Comparison of ENCODE assay signal across 11 mouse cellular contexts in genomic region chr6:113468512-113468911, GRCm38 (mm10). TPM values are rescaled to one million over a fixed set of nuclear protein-coding genes. Genes with fewer than 3 reads are reported as not detected.
DNase-seq lines count a peak whose midpoint lies in the region; ATAC-seq and TF ChIP-seq lines count a peak whose summit lies in the region.
"Had no signal": no experiment of that assay in that cellular context is flagged by ENCODE, and none has a peak within 500 bp of the region (broad histone marks: within the 10 kb centered on the region; RNA-seq: fewer than 3 reads in every experiment).

No protein-coding gene starts in this region.

- 0 out of 2 replicates have a peak, but pooled peaks have one; percentile 5 for ATAC-seq in cerebellum, adult (ENCODE audit: insufficient number of reproducible peaks, low FRiP score, low TSS enrichment)
- ATAC-seq in liver, embryonic 13.5 days (ENCODE audit: low read depth) = no peak
- ATAC-seq in liver, postnatal 0 days = no peak
- ATAC-seq in forebrain, embryonic 14.5 days = 0 out of 2 replicates have a peak, but pooled peaks have one; percentile 4

- DNase-seq in cerebellum, postnatal 25 days = no peak
- DNase-seq in liver, embryonic 13.5 days = no peak
- DNase-seq in liver, postnatal 0 days = no peak
- no peak for DNase-seq in forebrain, embryonic 14.5 days (ENCODE audit: low spot score)
- DNase-seq in layer of hippocampus, postnatal 14 days (ENCODE audit: low spot score in 2 of 2) = no peak
- DNase-seq in left cerebral cortex, adult 18-20 months (ENCODE audit: low spot score in 2 of 2) = no peak

- no peak overlapping the region for H3K4me3 ChIP-seq in liver, embryonic 13.5 days (replicated peaks)
- no peak overlapping the region for H3K4me3 ChIP-seq in liver, postnatal 0 days (ENCODE audit: low read depth, low read length)
- H3K4me3 ChIP-seq in forebrain, embryonic 14.5 days (ENCODE audit: low read depth, low read length) = no peak overlapping the region
- peak overlapping the region; percentile 92 for H3K4me3 ChIP-seq in megakaryocyte, embryonic 14.5 days (replicated peaks)

- H3K27me3 ChIP-seq in liver, embryonic 13.5 days = peaks cover 28% of the 10 kb centered on the region
- 0 out of 2 replicates have a peak, but pooled peaks cover 6% of the 10 kb centered on the region for H3K27me3 ChIP-seq in liver, postnatal 0 days (ENCODE audit: insufficient read depth, low read length)
- peaks cover 14% of the 10 kb centered on the region; the same call in 1 of the 2 replicates for H3K27me3 ChIP-seq in forebrain, embryonic 14.5 days (replicated peaks; ENCODE audit: control insufficient read depth, insufficient read depth, low read length)
- H3K27me3 ChIP-seq in megakaryocyte, embryonic 14.5 days (replicated peaks) = peaks cover 66% of the 10 kb centered on the region

- WGBS in liver, embryonic 13.5 days (ENCODE audit: insufficient replicate concordance) = 60% methylated on average over 3 of the region's 3 CpGs
- 58% methylated on average over 3 of the region's 3 CpGs for WGBS in liver, postnatal 0 days (ENCODE audit: insufficient replicate concordance)
- WGBS in forebrain, embryonic 14.5 days = 69% methylated on average over 3 of the region's 3 CpGs

- H3K4me1 ChIP-seq in liver, embryonic 13.5 days (replicated peaks) = peaks cover 28% of the 10 kb centered on the region
- peaks cover 15% of the 10 kb centered on the region for H3K4me1 ChIP-seq in liver, postnatal 0 days (ENCODE audit: insufficient read depth)
- H3K4me1 ChIP-seq in forebrain, embryonic 14.5 days (ENCODE audit: control insufficient read depth, insufficient read depth, low read length) = no peaks in the 10 kb centered on the region
- peaks cover 36% of the 10 kb centered on the region for H3K4me1 ChIP-seq in megakaryocyte, embryonic 14.5 days

- no peak for TF ChIP-seq EP300 in liver, postnatal 0 days (IDR thresholded peaks at IDR 0.05; ENCODE audit: low read depth)

- H3K9me3 ChIP-seq in liver, embryonic 13.5 days (replicated peaks) = no peaks in the 10 kb centered on the region
- no peaks in the 10 kb centered on the region for H3K9me3 ChIP-seq in liver, postnatal 0 days (ENCODE audit: low read length)
- H3K9me3 ChIP-seq in forebrain, embryonic 14.5 days (replicated peaks; ENCODE audit: control insufficient read depth, low read length) = no peaks in the 10 kb centered on the region
- no peaks in the 10 kb centered on the region for H3K9me3 ChIP-seq in megakaryocyte, embryonic 14.5 days
- H3K9me3 ChIP-seq: lung, embryonic 15.5 days had no signal

- no peak overlapping the region for H3K27ac ChIP-seq in liver, embryonic 13.5 days
- no peak overlapping the region for H3K27ac ChIP-seq in liver, postnatal 0 days (ENCODE audit: low read depth)
- no peak overlapping the region for H3K27ac ChIP-seq in forebrain, embryonic 14.5 days (ENCODE audit: low read depth, low read length)
- H3K27ac ChIP-seq: lung, embryonic 15.5 days had no signal

- H3K36me3 ChIP-seq in liver, embryonic 13.5 days = no peaks in the 10 kb centered on the region
- H3K36me3 ChIP-seq in liver, postnatal 0 days (replicated peaks; ENCODE audit: insufficient read depth, low read length) = no peaks in the 10 kb centered on the region
- H3K36me3 ChIP-seq in forebrain, embryonic 14.5 days (ENCODE audit: control insufficient read depth, insufficient read depth, low read length) = no peaks in the 10 kb centered on the region
- no peaks in the 10 kb centered on the region for H3K36me3 ChIP-seq in megakaryocyte, embryonic 14.5 days (replicated peaks; ENCODE audit: low read length)
- H3K36me3 ChIP-seq: lung, embryonic 15.5 days had no signal

- TF ChIP-seq CTCF in liver, postnatal 0 days (IDR thresholded peaks at IDR 0.05; ENCODE audit: low read depth) = no peak

- H3K9ac ChIP-seq in liver, embryonic 13.5 days = no peak overlapping the region
- no peak overlapping the region for H3K9ac ChIP-seq in liver, postnatal 0 days (replicated peaks)
- H3K9ac ChIP-seq in forebrain, embryonic 14.5 days (ENCODE audit: low read length) = no peak overlapping the region; the same call in 1 of the 2 replicates

- H3K4me2 ChIP-seq in liver, embryonic 13.5 days = 0 out of 2 replicates have a peak overlapping the region, but pooled peaks have one; percentile 70
- H3K4me2 ChIP-seq in liver, postnatal 0 days (ENCODE audit: low read depth, low read length) = no peak overlapping the region
- no peak overlapping the region for H3K4me2 ChIP-seq in forebrain, embryonic 14.5 days (ENCODE audit: low read length)

RNA-seq across cellular contexts. Expression of gene Il17rc, which starts 2.7 kb away (rescaled TPM):
- 5.3 and 6.2 TPM in 2 replicates for polyA plus RNA-seq in liver, embryonic 13.5 days (2015; fragmentation: Nextera tagmentation; extraction: Ambion mirVana)
- polyA plus RNA-seq in liver, postnatal 0 days (2015; fragmentation: Nextera tagmentation; extraction: Ambion mirVana) = 12.9 and 13.1 TPM in 2 replicates
- polyA plus RNA-seq in forebrain, embryonic 14.5 days (2014; fragmentation: Nextera tagmentation; extraction: Ambion mirVana) = 1.3 and 2.0 TPM in 2 replicates
- polyA plus RNA-seq in megakaryocyte, embryonic 14.5 days (2012; ENCODE audit: insufficient read depth, low replicate concordance) = 0.25 TPM in 1 of 2 replicates, not detected in the other
- 1 to 10 TPM; 3.4 to 3.8 TPM for total RNA-seq in layer of hippocampus, postnatal 14 days (2021)
- 1 to 10 TPM; 4.9 to 8.2 TPM for total RNA-seq in left cerebral cortex, adult 18-20 months (2021)

RNA-seq across cellular contexts. Expression of gene Il17re, which starts 10.2 kb away (rescaled TPM):
- 0.16 and 0.20 TPM in 2 replicates for polyA plus RNA-seq in liver, embryonic 13.5 days (2015; fragmentation: Nextera tagmentation; extraction: Ambion mirVana)
- polyA plus RNA-seq in liver, postnatal 0 days (2015; fragmentation: Nextera tagmentation; extraction: Ambion mirVana) = 0.26 and 0.49 TPM in 2 replicates
- polyA plus RNA-seq in forebrain, embryonic 14.5 days (2014; fragmentation: Nextera tagmentation; extraction: Ambion mirVana) = not detected in 2 replicates
- polyA plus RNA-seq in megakaryocyte, embryonic 14.5 days (2012; ENCODE audit: insufficient read depth, low replicate concordance) = 1.0 TPM in 1 of 2 replicates, not detected in the other
- under 1 TPM; 0.36 to 0.81 TPM for total RNA-seq in layer of hippocampus, postnatal 14 days (2021)
- total RNA-seq in left cerebral cortex, adult 18-20 months (2021) = under 1 TPM; 0.28 to 0.56 TPM

RNA-seq across cellular contexts. Expression of gene Creld1, which starts 14.6 kb away (rescaled TPM):
- 7.4 and 8.0 TPM in 2 replicates for polyA plus RNA-seq in liver, embryonic 13.5 days (2015; fragmentation: Nextera tagmentation; extraction: Ambion mirVana)
- polyA plus RNA-seq in liver, postnatal 0 days (2015; fragmentation: Nextera tagmentation; extraction: Ambion mirVana) = 13.8 and 14.0 TPM in 2 replicates
- 37.2 and 49.4 TPM in 2 replicates for polyA plus RNA-seq in forebrain, embryonic 14.5 days (2014; fragmentation: Nextera tagmentation; extraction: Ambion mirVana)
- 157 and 220 TPM in 2 replicates for polyA plus RNA-seq in megakaryocyte, embryonic 14.5 days (2012; ENCODE audit: insufficient read depth, low replicate concordance)
- 100 to 1,000 TPM in 1 of 2 experiments, 10 to 100 TPM in 1; 99.5 to 101 TPM for total RNA-seq in layer of hippocampus, postnatal 14 days (2021)
- 100 to 1,000 TPM; 112 to 116 TPM for total RNA-seq in left cerebral cortex, adult 18-20 months (2021)

RNA-seq across cellular contexts. Expression of gene Jagn1, which starts 26.1 kb away (rescaled TPM):
- 51.8 and 53.3 TPM in 2 replicates for polyA plus RNA-seq in liver, embryonic 13.5 days (2015; fragmentation: Nextera tagmentation; extraction: Ambion mirVana)
- 49.2 and 49.9 TPM in 2 replicates for polyA plus RNA-seq in liver, postnatal 0 days (2015; fragmentation: Nextera tagmentation; extraction: Ambion mirVana)
- 88.0 and 94.4 TPM in 2 replicates for polyA plus RNA-seq in forebrain, embryonic 14.5 days (2014; fragmentation: Nextera tagmentation; extraction: Ambion mirVana)
- 1.5 and 10.3 TPM in 2 replicates for polyA plus RNA-seq in megakaryocyte, embryonic 14.5 days (2012; ENCODE audit: insufficient read depth, low replicate concordance)
- 10 to 100 TPM; 45.6 to 53.3 TPM for total RNA-seq in layer of hippocampus, postnatal 14 days (2021)
- total RNA-seq in left cerebral cortex, adult 18-20 months (2021) = 10 to 100 TPM; 41.9 to 42.6 TPM

RNA-seq across cellular contexts. Expression of gene Cidec, which starts 33.0 kb away (rescaled TPM):
- 0.10 TPM in 1 of 2 replicates, not detected in the other for polyA plus RNA-seq in liver, embryonic 13.5 days (2015; fragmentation: Nextera tagmentation; extraction: Ambion mirVana)
- 5.9 and 8.2 TPM in 2 replicates for polyA plus RNA-seq in liver, postnatal 0 days (2015; fragmentation: Nextera tagmentation; extraction: Ambion mirVana)
- not detected in 2 replicates for polyA plus RNA-seq in forebrain, embryonic 14.5 days (2014; fragmentation: Nextera tagmentation; extraction: Ambion mirVana)
- polyA plus RNA-seq in megakaryocyte, embryonic 14.5 days (2012; ENCODE audit: insufficient read depth, low replicate concordance) = not detected in 2 replicates
- not detected for total RNA-seq in layer of hippocampus, postnatal 14 days (2021)
- total RNA-seq in left cerebral cortex, adult 18-20 months (2021) = not detected
- total RNA-seq: left cerebral cortex, postnatal 36 days had no signal
- polyA plus RNA-seq: lung, embryonic 15.5 days; midbrain, embryonic 11.5 days had no signal

Comparison
In these comparisons a context has a peak if more than half of its experiments do, and no peak if none do; other contexts are left out.
1. ATAC-seq: peak in cerebellum, adult (single experiment) and forebrain, embryonic 14.5 days (single experiment); none in liver, embryonic 13.5 days (single experiment) and liver, postnatal 0 days (single experiment).